Mouse (Mus musculus): ENCODE results near the gene Ddx3y. TPM values are rescaled to one million over a fixed set of nuclear protein-coding genes. Genes with fewer than 3 reads are reported as not detected.

Ddx3y gene
- 10 to 100 TPM in 2 of 4 experiments, under 1 TPM in 2; 0.12 to 69.5 (median 30.5) TPM for total RNA-seq (2022)

DNA sequence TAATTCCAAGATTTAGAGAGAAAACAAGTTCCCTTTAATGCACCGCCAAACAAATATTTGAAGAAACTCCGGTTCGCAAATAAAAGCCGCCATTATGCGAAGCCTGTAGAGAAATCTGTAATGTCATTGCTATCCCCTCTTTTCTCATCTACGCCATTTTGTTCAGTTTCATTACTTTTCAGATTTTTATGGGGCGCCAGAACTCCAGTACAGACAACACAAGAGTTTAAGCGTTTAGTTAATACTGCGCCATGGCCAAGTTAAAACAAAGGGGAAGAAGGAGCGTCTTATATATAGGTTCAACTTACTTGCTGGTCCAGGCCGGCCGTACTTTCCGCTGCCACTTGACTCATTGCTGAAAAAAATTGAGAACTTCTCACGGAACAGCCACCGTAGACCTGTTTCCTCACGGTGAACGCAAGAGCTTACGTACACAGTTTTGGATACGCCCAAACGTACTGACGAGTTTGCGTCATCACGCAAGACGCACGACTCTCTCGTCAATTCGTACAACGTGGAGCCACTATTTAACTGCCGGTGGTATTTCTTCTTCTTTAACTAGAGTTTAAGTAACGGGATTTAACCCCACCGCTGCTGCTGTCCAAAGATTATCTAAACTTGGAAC, at the start of gene Ddx3y:
Gene Ddx3y (minus strand): TSS at position 459 of the 625 bp plus-strand sequence.
- peak; percentile 82 for DNase-seq (ENCODE audit: low spot score)

DNA sequence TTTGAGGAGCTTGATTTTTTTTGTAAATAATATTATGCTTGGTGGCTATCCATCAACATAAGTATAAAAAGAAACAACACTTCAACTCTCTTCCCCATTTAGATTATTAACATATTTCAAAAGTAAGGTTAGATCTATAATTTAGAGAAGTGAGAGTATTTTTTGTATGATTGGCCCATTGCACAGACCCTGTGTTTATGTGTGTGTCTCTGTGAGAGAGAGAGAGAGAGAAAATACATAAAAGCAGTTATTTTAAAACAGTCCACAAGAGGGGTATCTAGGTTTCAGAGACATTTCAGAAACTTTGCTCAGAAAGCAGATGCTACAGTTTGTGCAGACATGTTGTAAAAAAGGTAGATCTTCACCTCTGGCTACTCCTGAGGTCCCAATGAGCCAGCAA, 7.3 kb upstream of the Ddx3y start:
- DNase-seq (ENCODE audit: low spot score) = no peak

DNA sequence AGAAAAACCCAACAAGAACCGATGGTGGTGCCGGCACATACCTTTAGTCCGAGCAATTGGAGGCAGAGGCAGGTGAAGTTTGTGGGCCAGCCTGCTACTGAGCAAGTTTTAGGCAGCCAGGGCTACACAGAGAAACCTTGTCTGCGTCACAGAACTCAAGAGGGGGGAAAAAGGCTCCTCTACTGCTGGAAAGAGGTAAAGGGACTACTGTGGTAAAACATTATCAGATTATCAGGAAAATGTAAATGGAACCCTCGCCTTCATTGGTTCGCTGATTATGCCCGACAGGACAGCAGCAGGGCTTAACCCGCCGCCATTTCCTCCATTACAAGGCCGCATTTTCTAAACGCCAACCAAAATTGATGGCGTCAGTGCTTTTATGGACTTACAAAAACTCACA, 694 bp downstream of the Ddx3y start:
- DNase-seq (ENCODE audit: low spot score) = peak; percentile 24

- DNase-seq (ENCODE audit: low spot score) = no peak
These were observed 40.3 kb downstream of the Ddx3y start for GRCm38 (mm10) chrY:1246117-1246516.

DNA sequence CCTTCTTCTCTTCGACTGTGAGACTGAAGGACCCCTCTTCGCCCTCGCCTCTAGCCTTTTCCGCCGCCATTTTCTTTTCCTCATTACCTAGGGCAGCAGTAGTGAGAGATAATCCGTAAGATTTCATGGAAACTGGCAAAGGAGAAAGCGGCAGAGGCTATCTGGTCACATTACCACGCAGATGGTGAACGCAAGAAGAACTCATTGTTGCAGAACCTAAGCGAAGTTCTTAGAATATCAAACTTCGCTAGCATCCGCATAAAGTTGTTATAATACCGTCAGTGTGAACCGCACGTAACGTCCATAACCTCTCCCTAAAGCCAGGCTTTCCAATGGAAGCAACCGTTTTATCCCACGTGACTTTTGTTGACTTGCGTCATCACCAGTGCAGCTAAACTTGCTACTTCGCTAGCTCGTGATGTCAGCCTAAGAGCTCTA, 41.0 kb downstream of the Ddx3y start, which contains the start of gene Uty:
Gene Uty (minus strand): TSS at position 334 of the 438 bp plus-strand sequence.
- DNase-seq (ENCODE audit: low spot score) = peak; percentile 86

- peak; percentile 0 for DNase-seq (ENCODE audit: low spot score)
These were observed 41.5 kb downstream of the Ddx3y start for GRCm38 (mm10) chrY:1244940-1245339.

GRCm38 (mm10) chrY:1244421-1244820, 42.0 kb downstream of the Ddx3y start:
- DNase-seq (ENCODE audit: low spot score) = no peak

DNA sequence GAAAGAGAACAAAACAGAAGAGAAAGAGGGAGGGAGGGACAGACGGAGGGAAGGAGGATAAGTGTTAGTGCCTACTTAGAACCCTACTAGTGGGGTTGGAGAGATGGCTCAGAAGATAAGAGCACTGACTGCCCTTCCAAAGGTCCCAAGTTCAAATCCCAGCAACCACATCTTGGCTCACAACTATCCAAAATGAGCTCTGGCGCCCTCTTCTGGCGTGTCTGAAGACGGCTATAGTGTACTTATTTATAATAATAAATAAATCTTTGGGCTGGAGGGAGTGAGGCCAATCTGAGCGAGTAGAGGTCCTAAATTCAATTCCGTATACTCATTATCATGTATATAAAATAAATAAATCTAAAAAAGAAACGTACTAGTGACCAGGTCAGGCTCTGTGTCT, 66.4 kb downstream of the Ddx3y start:
- DNase-seq (ENCODE audit: low spot score) = no peak

Other genes with a start within 250 kb of the Ddx3y start
- gene Uty, start 40.9 kb downstream of the Ddx3y start, total RNA-seq (2022) = 10 to 100 TPM in 2 of 4 experiments, not detected in 2; 17.7 to 22.4 TPM
- gene Usp9y, start 173.2 kb upstream of the Ddx3y start, total RNA-seq (2022) = not detected

Measured in heart, adult 8-10 months (tissue).